Mouse (Mus musculus): ENCODE data around the gene Prr3. TPM values are rescaled to one million over a fixed set of nuclear protein-coding genes. Genes with fewer than 3 reads are reported as not detected.

Gene Prr3
- total and polyA plus RNA-seq, 3 experiments = 11.4 to 49.4 (median 33.1) TPM

GRCm38 (mm10) chr17:35980363-35980754 lies 323 bp upstream of the Prr3 start:
- no peaks in the 10 kb centered on the region for H3K27me3 ChIP-seq (ENCODE audit: insufficient read depth, low read length)
- peaks cover 75% of the 10 kb centered on the region for H3K36me3 ChIP-seq (replicated peaks)
- no peak for TF ChIP-seq GATA2 (IDR thresholded peaks at IDR 0.05; ENCODE audit: borderline replicate concordance, low read depth, low read length)
- TF ChIP-seq CTCF (IDR thresholded peaks at IDR 0.05; ENCODE audit: low read depth, low read length) = no peak
- H3K9me3 ChIP-seq (replicated peaks) = no peaks in the 10 kb centered on the region
- no peak for DNase-seq (ENCODE audit: low spot score)
- no peak for ATAC-seq (ENCODE audit: extremely low read depth, insufficient number of reproducible peaks, low FRiP score, poor library complexity, severe bottlenecking)
- H3K4me3 ChIP-seq (ENCODE audit: low read depth, low read length) = peak overlapping the region; percentile 94
- peaks cover 45% of the 10 kb centered on the region for H3K4me1 ChIP-seq (ENCODE audit: insufficient read depth, low read depth, low read length)

- Histone ChIP-seq H3K27me3 (ENCODE audit: insufficient read depth, low read length) (no peaks in the 10 kb centered on the region), H3K36me3 (replicated peaks) (peaks cover 77% of the 10 kb centered on the region), H3K9me3 (replicated peaks) (no peaks in the 10 kb centered on the region), H3K4me3 (ENCODE audit: low read depth, low read length) (peak overlapping the region; percentile 94), H3K4me1 (ENCODE audit: insufficient read depth, low read depth, low read length) (peaks cover 49% of the 10 kb centered on the region)
- TF ChIP-seq TAL1 (conservative IDR thresholded peaks at IDR 0.05; ENCODE audit: low read depth, low read length) (no peak), GATA2 (IDR thresholded peaks at IDR 0.05; ENCODE audit: borderline replicate concordance, low read depth, low read length) (no peak)
- peak; percentile 40 for DNase-seq (ENCODE audit: low spot score)
- ATAC-seq (ENCODE audit: extremely low read depth, insufficient number of reproducible peaks, low FRiP score, poor library complexity, severe bottlenecking) = peak; percentile 6; the same call in 1 of the 2 replicates
Measured at GRCm38 (mm10) chr17:35978811-35979400, 1.1 kb downstream of the Prr3 start.

- Histone ChIP-seq H3K36me3 (replicated peaks) (peaks cover 74% of the 10 kb centered on the region), H3K27me3 (ENCODE audit: insufficient read depth, low read length) (no peaks in the 10 kb centered on the region), H3K4me3 (ENCODE audit: low read depth, low read length) (no peak overlapping the region), H3K4me1 (ENCODE audit: insufficient read depth, low read depth, low read length) (peaks cover 46% of the 10 kb centered on the region), H3K9me3 (replicated peaks) (no peaks in the 10 kb centered on the region)
- TF ChIP-seq GATA2 (IDR thresholded peaks at IDR 0.05; ENCODE audit: borderline replicate concordance, low read depth, low read length) (no peak), TAL1 (conservative IDR thresholded peaks at IDR 0.05; ENCODE audit: low read depth, low read length) (no peak), POLR2AphosphoS5 (IDR thresholded peaks at IDR 0.05; ENCODE audit: insufficient replicate concordance, low read depth, low read length) (no peak), GATA1 (IDR thresholded peaks at IDR 0.05; ENCODE audit: borderline replicate concordance, low read length) (no peak), CTCF (IDR thresholded peaks at IDR 0.05; ENCODE audit: low read depth, low read length) (no peak)
- DNase-seq (ENCODE audit: low spot score) (no peak), ATAC-seq (ENCODE audit: extremely low read depth, insufficient number of reproducible peaks, low FRiP score, poor library complexity, severe bottlenecking) (peak; percentile 57)
Measured at GRCm38 (mm10) chr17:35972131-35972530, 7.9 kb downstream of the Prr3 start.

- ATAC-seq (ENCODE audit: extremely low read depth, insufficient number of reproducible peaks, low FRiP score, poor library complexity, severe bottlenecking) (peak; percentile 94), DNase-seq (ENCODE audit: low spot score) (peak; percentile 93)
- TF ChIP-seq POLR2AphosphoS5 (IDR thresholded peaks at IDR 0.05; ENCODE audit: insufficient replicate concordance, low read depth, low read length) = no peak
- no peak for TF ChIP-seq GATA1 (IDR thresholded peaks at IDR 0.05; ENCODE audit: borderline replicate concordance, low read length)
- TF ChIP-seq TAL1 (conservative IDR thresholded peaks at IDR 0.05; ENCODE audit: low read depth, low read length) = no peak
- no peak for TF ChIP-seq GATA2 (IDR thresholded peaks at IDR 0.05; ENCODE audit: borderline replicate concordance, low read depth, low read length)
- Histone ChIP-seq H3K4me3 (ENCODE audit: low read depth, low read length) (peak within 1 kb of the TSS; percentile 95), H3K27me3 (ENCODE audit: insufficient read depth, low read length) (no peaks in the 10 kb centered on the region), H3K9me3 (replicated peaks) (no peaks in the 10 kb centered on the region), H3K4me1 (ENCODE audit: insufficient read depth, low read depth, low read length) (peaks cover 54% of the 10 kb centered on the region), H3K36me3 (replicated peaks) (peaks cover 75% of the 10 kb centered on the region)
Measured at GRCm38 (mm10) chr17:35969418-35970389, 10.3 kb downstream of the Prr3 start, which contains the start of gene Abcf1. Gene Abcf1, minus strand, starts transcription at chr17:35969761.

GRCm38 (mm10) chr17:35967621-35968020 lies 12.4 kb downstream of the Prr3 start:
- H3K27me3 ChIP-seq (ENCODE audit: insufficient read depth, low read length) = no peaks in the 10 kb centered on the region
- DNase-seq (ENCODE audit: low spot score) (no peak), ATAC-seq (ENCODE audit: extremely low read depth, insufficient number of reproducible peaks, low FRiP score, poor library complexity, severe bottlenecking) (no peak)
- H3K4me1 ChIP-seq (ENCODE audit: insufficient read depth, low read depth, low read length) = peaks cover 56% of the 10 kb centered on the region
- peaks cover 76% of the 10 kb centered on the region for H3K36me3 ChIP-seq (replicated peaks)
- TF ChIP-seq GATA2 (IDR thresholded peaks at IDR 0.05; ENCODE audit: borderline replicate concordance, low read depth, low read length) (no peak), GATA1 (IDR thresholded peaks at IDR 0.05; ENCODE audit: borderline replicate concordance, low read length) (no peak), CTCF (IDR thresholded peaks at IDR 0.05; ENCODE audit: low read depth, low read length) (no peak), POLR2AphosphoS5 (IDR thresholded peaks at IDR 0.05; ENCODE audit: insufficient replicate concordance, low read depth, low read length) (no peak), TAL1 (conservative IDR thresholded peaks at IDR 0.05; ENCODE audit: low read depth, low read length) (no peak)
- H3K9me3 ChIP-seq (replicated peaks) = no peaks in the 10 kb centered on the region
- peak overlapping the region; percentile 0; the same call in 1 of the 2 replicates for H3K4me3 ChIP-seq (ENCODE audit: low read depth, low read length)

- ATAC-seq (ENCODE audit: extremely low read depth, insufficient number of reproducible peaks, low FRiP score, poor library complexity, severe bottlenecking) = no peak
- H3K4me3 ChIP-seq (ENCODE audit: low read depth, low read length) = no peak overlapping the region
- no peaks in the 10 kb centered on the region for H3K9me3 ChIP-seq (replicated peaks)
- DNase-seq (ENCODE audit: low spot score) = no peak
- peaks cover 33% of the 10 kb centered on the region for H3K4me1 ChIP-seq (ENCODE audit: insufficient read depth, low read depth, low read length)
- peaks cover 98% of the 10 kb centered on the region for H3K36me3 ChIP-seq (replicated peaks)
- TF ChIP-seq POLR2AphosphoS5 (IDR thresholded peaks at IDR 0.05; ENCODE audit: insufficient replicate concordance, low read depth, low read length) (no peak), TAL1 (conservative IDR thresholded peaks at IDR 0.05; ENCODE audit: low read depth, low read length) (no peak), CTCF (IDR thresholded peaks at IDR 0.05; ENCODE audit: low read depth, low read length) (no peak), GATA2 (IDR thresholded peaks at IDR 0.05; ENCODE audit: borderline replicate concordance, low read depth, low read length) (no peak), GATA1 (IDR thresholded peaks at IDR 0.05; ENCODE audit: borderline replicate concordance, low read length) (no peak)
- no peaks in the 10 kb centered on the region; the same call in 1 of the 2 replicates for H3K27me3 ChIP-seq (ENCODE audit: insufficient read depth, low read length)
Measured at GRCm38 (mm10) chr17:35963279-35963678, 16.8 kb downstream of the Prr3 start.

Measured in G1E (cell line).